Mouse (Mus musculus): ENCODE results near the gene Snx22. TPM values are rescaled to one million over a fixed set of nuclear protein-coding genes. Genes with fewer than 3 reads are reported as not detected.

Snx22 gene
- polyA plus RNA-seq, 1 experiment = 1.8 TPM

GRCm38 (mm10) chr9:66078072-66078471 is 8.6 kb upstream of the Snx22 start:
- Histone ChIP-seq H3K36me3 (ENCODE audit: control insufficient read depth, insufficient read depth) (no peaks in the 10 kb centered on the region), H3K4me3 (no peak overlapping the region), H3K27me3 (ENCODE audit: control insufficient read depth, insufficient read depth, insufficient read length) (no peaks in the 10 kb centered on the region), H3ac (ENCODE audit: control insufficient read depth, insufficient read length) (no peak overlapping the region), H3K4me2 (ENCODE audit: low read depth) (no peak overlapping the region), H3K79me2 (ENCODE audit: control insufficient read depth, insufficient read depth) (no peaks in the 10 kb centered on the region)
- no peak for TF ChIP-seq CEBPB (IDR thresholded peaks at IDR 0.05; ENCODE audit: insufficient read depth, poor library complexity, severe bottlenecking)
- no peak for TF ChIP-seq MYOG (IDR thresholded peaks at IDR 0.05; ENCODE audit: control insufficient read depth in 1 of 3, insufficient read depth in 1 of 3, insufficient read length in 2 of 3, low read depth in 2 of 3)
- TF ChIP-seq POLR2A (IDR thresholded peaks at IDR 0.05; ENCODE audit: insufficient read length, low read depth) = no peak

DNA sequence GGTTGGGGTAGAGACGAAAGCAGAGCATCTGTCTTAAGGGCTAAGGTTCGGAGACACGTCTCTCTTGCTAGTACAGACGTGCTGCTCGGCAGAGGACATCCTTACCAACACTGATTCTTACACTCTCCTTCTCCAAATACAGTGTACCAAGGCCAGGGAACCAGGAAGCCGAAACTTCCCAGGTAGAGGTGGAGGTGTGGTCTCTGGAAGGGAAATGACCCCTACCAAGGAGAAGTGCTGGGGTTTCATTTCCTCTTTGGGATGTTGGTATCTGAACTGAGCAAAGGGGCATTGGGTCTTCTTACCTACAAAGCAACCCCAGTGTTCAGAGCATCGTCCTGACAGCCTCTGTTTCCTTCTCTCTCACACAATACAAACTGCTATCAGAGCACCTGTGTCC is 3.2 kb upstream of the Snx22 start:
- H3ac ChIP-seq (ENCODE audit: control insufficient read depth, insufficient read length) = no peak overlapping the region
- no peak for TF ChIP-seq MYOG (IDR thresholded peaks at IDR 0.05; ENCODE audit: control insufficient read depth in 1 of 3, insufficient read depth in 1 of 3, insufficient read length in 2 of 3, low read depth in 2 of 3)
- TF ChIP-seq MYOD1 (IDR thresholded peaks at IDR 0.05; ENCODE audit: control insufficient read depth in 1 of 3, insufficient read length in 2 of 3, low read depth in 2 of 3) = no peak
- TF ChIP-seq TCF3 (IDR thresholded peaks at IDR 0.05; ENCODE audit: insufficient read length, low read depth) = no peak

DNA sequence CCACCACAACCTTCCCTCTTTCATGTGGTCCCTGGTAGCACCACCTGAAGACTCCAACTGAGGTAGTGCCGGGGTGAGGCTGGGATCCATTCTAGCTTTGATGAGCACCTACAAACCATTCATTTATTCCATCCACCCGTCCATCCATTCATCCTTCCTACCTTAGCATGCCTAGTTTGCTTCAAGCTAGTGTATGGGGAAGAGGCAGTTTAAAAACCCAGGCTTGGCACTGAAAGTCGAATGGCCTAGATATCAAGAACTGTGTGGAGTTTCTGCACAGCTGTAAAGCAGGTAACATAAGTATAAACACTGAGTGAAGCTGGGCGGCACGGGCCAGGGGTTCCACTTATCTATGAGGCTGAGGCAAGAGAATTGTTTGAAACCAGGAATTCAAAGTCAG is 632 bp upstream of the Snx22 start:
- H3K36me3 ChIP-seq (ENCODE audit: control insufficient read depth, insufficient read depth) = peaks cover 3% of the 10 kb centered on the region
- no peak overlapping the region for H3K4me2 ChIP-seq (ENCODE audit: low read depth)
- H3K79me2 ChIP-seq (ENCODE audit: control insufficient read depth, insufficient read depth) = no peaks in the 10 kb centered on the region
- H3K27me3 ChIP-seq (ENCODE audit: control insufficient read depth, insufficient read depth, insufficient read length) = no peaks in the 10 kb centered on the region
- H3ac ChIP-seq (ENCODE audit: control insufficient read depth, insufficient read length) = no peak overlapping the region
- no peak overlapping the region for H3K4me3 ChIP-seq
- no peak for TF ChIP-seq SRF (IDR thresholded peaks at IDR 0.05; ENCODE audit: control insufficient read depth, insufficient read length, low read depth)
- TF ChIP-seq REST (IDR thresholded peaks at IDR 0.05; ENCODE audit: insufficient read depth, insufficient read length) = no peak
- TF ChIP-seq POLR2AphosphoS2 (IDR thresholded peaks at IDR 0.05; ENCODE audit: insufficient read length, low read depth) = no peak
- TF ChIP-seq TCF12 (IDR thresholded peaks at IDR 0.05; ENCODE audit: insufficient read depth, poor library complexity, severe bottlenecking) = no peak

More for the DNA sequence above, 3.2 kb upstream of the Snx22 start:
- Histone ChIP-seq H3K4me2 (ENCODE audit: low read depth) (no peak overlapping the region), H3K36me3 (ENCODE audit: control insufficient read depth, insufficient read depth) (no peaks in the 10 kb centered on the region), H3K79me2 (ENCODE audit: control insufficient read depth, insufficient read depth) (no peaks in the 10 kb centered on the region), H3K4me3 (no peak overlapping the region), H3K27me3 (ENCODE audit: control insufficient read depth, insufficient read depth, insufficient read length) (no peaks in the 10 kb centered on the region)

- Histone ChIP-seq H3K4me3 (peak overlapping the region; percentile 17), H3K79me2 (ENCODE audit: control insufficient read depth, insufficient read depth) (no peaks in the 10 kb centered on the region), H3K36me3 (ENCODE audit: control insufficient read depth, insufficient read depth) (peaks cover 9% of the 10 kb centered on the region), H3K4me2 (ENCODE audit: low read depth) (peak overlapping the region; percentile 80), H3ac (ENCODE audit: control insufficient read depth, insufficient read length) (no peak overlapping the region), H3K27me3 (ENCODE audit: control insufficient read depth, insufficient read depth, insufficient read length) (no peaks in the 10 kb centered on the region)
- no peak for TF ChIP-seq USF1 (IDR thresholded peaks at IDR 0.05; ENCODE audit: low read depth)
- TF ChIP-seq SRF (IDR thresholded peaks at IDR 0.05; ENCODE audit: control insufficient read depth, insufficient read length, low read depth) = no peak
- no peak for TF ChIP-seq TCF3 (IDR thresholded peaks at IDR 0.05; ENCODE audit: insufficient read length, low read depth)
- no peak for TF ChIP-seq E2F4 (IDR thresholded peaks at IDR 0.05; ENCODE audit: insufficient read depth)
- TF ChIP-seq POLR2A (IDR thresholded peaks at IDR 0.05; ENCODE audit: insufficient read length, low read depth) = no peak
- TF ChIP-seq MYOG (IDR thresholded peaks at IDR 0.05; ENCODE audit: control insufficient read depth in 1 of 3, insufficient read depth in 1 of 3, insufficient read length in 2 of 3, low read depth in 2 of 3) = no peak
- no peak for TF ChIP-seq REST (IDR thresholded peaks at IDR 0.05; ENCODE audit: insufficient read depth, insufficient read length)
- no peak for TF ChIP-seq TCF12 (IDR thresholded peaks at IDR 0.05; ENCODE audit: insufficient read depth, poor library complexity, severe bottlenecking)
- TF ChIP-seq MYOD1 (IDR thresholded peaks at IDR 0.05; ENCODE audit: control insufficient read depth in 1 of 3, insufficient read length in 2 of 3, low read depth in 2 of 3) = no peak
- TF ChIP-seq MAX (IDR thresholded peaks at IDR 0.05; ENCODE audit: low read depth) = no peak
- TF ChIP-seq POLR2AphosphoS2 (IDR thresholded peaks at IDR 0.05; ENCODE audit: insufficient read length, low read depth) = no peak
- TF ChIP-seq CEBPB (IDR thresholded peaks at IDR 0.05; ENCODE audit: insufficient read depth, poor library complexity, severe bottlenecking) = no peak
These were observed 538 bp downstream of the Snx22 start for GRCm38 (mm10) chr9:66068971-66069391.

- H3K4me3 ChIP-seq = no peak overlapping the region
- no peak for TF ChIP-seq MAX (IDR thresholded peaks at IDR 0.05; ENCODE audit: low read depth)
- TF ChIP-seq SRF (IDR thresholded peaks at IDR 0.05; ENCODE audit: control insufficient read depth, insufficient read length, low read depth) = no peak
- TF ChIP-seq TCF3 (IDR thresholded peaks at IDR 0.05; ENCODE audit: insufficient read length, low read depth) = no peak
- no peak for TF ChIP-seq REST (IDR thresholded peaks at IDR 0.05; ENCODE audit: insufficient read depth, insufficient read length)
- TF ChIP-seq MYOG (IDR thresholded peaks at IDR 0.05; ENCODE audit: control insufficient read depth in 1 of 3, insufficient read depth in 1 of 3, insufficient read length in 2 of 3, low read depth in 2 of 3) = no peak
- no peak for TF ChIP-seq POLR2AphosphoS2 (IDR thresholded peaks at IDR 0.05; ENCODE audit: insufficient read length, low read depth)
- H3K27me3 ChIP-seq (ENCODE audit: control insufficient read depth, insufficient read depth, insufficient read length) = no peaks in the 10 kb centered on the region
- no peak overlapping the region for H3ac ChIP-seq (ENCODE audit: control insufficient read depth, insufficient read length)
- H3K36me3 ChIP-seq (ENCODE audit: control insufficient read depth, insufficient read depth) = peaks cover 18% of the 10 kb centered on the region
- no peak overlapping the region for H3K4me2 ChIP-seq (ENCODE audit: low read depth)
- no peaks in the 10 kb centered on the region for H3K79me2 ChIP-seq (ENCODE audit: control insufficient read depth, insufficient read depth)
These were observed 1.5 kb downstream of the Snx22 start for GRCm38 (mm10) chr9:66068056-66068455.

- no peaks in the 10 kb centered on the region for H3K79me2 ChIP-seq (ENCODE audit: control insufficient read depth, insufficient read depth)
- H3K36me3 ChIP-seq (ENCODE audit: control insufficient read depth, insufficient read depth) = peaks cover 23% of the 10 kb centered on the region
- H3K4me2 ChIP-seq (ENCODE audit: low read depth) = no peak overlapping the region
- no peaks in the 10 kb centered on the region for H3K27me3 ChIP-seq (ENCODE audit: control insufficient read depth, insufficient read depth, insufficient read length)
- H3K4me3 ChIP-seq = no peak overlapping the region
- no peak for TF ChIP-seq POLR2A (IDR thresholded peaks at IDR 0.05; ENCODE audit: insufficient read length, low read depth)
- TF ChIP-seq POLR2AphosphoS2 (IDR thresholded peaks at IDR 0.05; ENCODE audit: insufficient read length, low read depth) = peak; percentile 80
- no peak overlapping the region for H3ac ChIP-seq (ENCODE audit: control insufficient read depth, insufficient read length)
These were observed 2.0 kb downstream of the Snx22 start for GRCm38 (mm10) chr9:66067542-66067941.

All from myocyte (in vitro differentiated cells).